Mouse (Mus musculus): ENCODE measurements around the gene Olfr15.
A peak's percentile ranks its signal among the peaks of the same experiment; 100 is the strongest.

- TF ChIP-seq CTCF (IDR thresholded peaks at IDR 0.05; ENCODE audit: extremely low read depth, insufficient read depth, insufficient read length, insufficient replicate concordance): peak; percentile 9; the same call in 1 of the 2 replicates
- no peak for TF ChIP-seq POLR2A (IDR thresholded peaks at IDR 0.05; ENCODE audit: low read depth, low read length)
Observed at GRCm38 (mm10) chr16:3839157-3839885, 8.6 kb downstream of the Olfr15 start.

Measured in spleen, adult 2 months (tissue).